Mouse (Mus musculus): ENCODE data around the gene Vmn2r97.
"Not testable (repeated sequence)": the region's sequence is repeated elsewhere in the genome, so short reads cannot be mapped to it uniquely, and the experiment has no call there.

Gene Vmn2r97

DNA sequence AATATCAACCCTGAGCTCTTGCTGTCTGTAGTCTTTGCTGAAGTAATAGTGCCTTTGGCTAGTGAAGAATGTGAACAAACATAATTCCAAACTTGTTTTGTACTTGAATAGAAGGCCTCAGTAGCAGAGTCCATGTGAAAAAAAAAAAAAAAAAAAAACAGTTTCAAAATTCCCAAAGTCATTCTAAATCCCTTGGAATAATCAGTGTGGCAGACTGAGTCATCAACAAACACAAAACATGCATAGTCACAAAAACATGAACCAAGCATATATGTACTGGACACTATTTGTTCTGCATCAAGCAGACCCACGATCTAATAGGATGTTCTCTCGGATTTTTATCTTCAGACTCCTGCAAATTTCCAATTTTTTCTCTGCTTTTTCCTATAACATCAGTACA lies at the start of gene Vmn2r97:
Vmn2r97 (plus strand) TSS at position 301 of the 400 bp plus-strand sequence.
- not testable (repeated sequence) for DNase-seq (ENCODE audit: extremely low spot score, low read depth, low spot score)

GRCm38 (mm10) chr17:18882436-18882835 lies 31.7 kb upstream of the Vmn2r97 start:
- not testable (repeated sequence) for DNase-seq (ENCODE audit: extremely low spot score, low read depth, low spot score)

GRCm38 (mm10) chr17:18889745-18890329 lies 24.3 kb upstream of the Vmn2r97 start:
- no peak for DNase-seq (ENCODE audit: extremely low spot score, low read depth, low spot score)

DNA sequence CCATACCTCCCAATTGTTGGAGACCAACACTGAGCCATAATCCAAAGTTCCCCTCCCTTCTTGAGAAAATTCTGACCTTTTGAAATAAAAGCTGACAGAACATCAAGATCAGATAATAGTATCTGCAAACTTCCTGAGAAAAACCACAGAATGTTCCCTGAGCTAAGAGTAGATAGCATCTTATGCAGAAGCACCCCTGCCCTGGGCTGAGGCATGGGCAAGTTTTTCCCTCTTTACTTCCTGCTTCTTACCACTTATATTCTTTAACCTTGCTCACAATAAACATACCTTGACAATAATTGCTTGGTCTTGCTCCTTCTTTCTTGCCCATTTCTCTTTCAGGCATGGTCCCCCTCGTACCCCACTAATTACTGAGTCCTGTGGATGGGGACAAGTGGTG lies 43.7 kb downstream of the Vmn2r97 start:
- not testable (repeated sequence) for DNase-seq (ENCODE audit: extremely low spot score, low read depth, low spot score)

- DNase-seq (ENCODE audit: extremely low spot score, low read depth, low spot score), result no peak
These were observed 54.5 kb downstream of the Vmn2r97 start for GRCm38 (mm10) chr17:18968371-18969275.
